Mouse (Mus musculus): ENCODE results near the gene Decr2. TPM values are rescaled to one million over a fixed set of nuclear protein-coding genes. Genes with fewer than 3 reads are reported as not detected.
A peak's percentile ranks its signal among the peaks of the same experiment; 100 is the strongest.
"Not testable (repeated sequence)": the region's sequence is repeated elsewhere in the genome, so short reads cannot be mapped to it uniquely, and the experiment has no call there.

Gene Decr2
- polyA plus RNA-seq, 1 experiment = 28.2 TPM

- Histone ChIP-seq H3K27ac (ENCODE audit: insufficient read depth, low read length) (no peak overlapping the region), H3K4me1 (ENCODE audit: control insufficient read depth, insufficient read depth, low read length) (no peaks in the 10 kb centered on the region), H3K4me3 (ENCODE audit: insufficient read depth, low read length) (peak overlapping the region; percentile 95)
- no peak for TF ChIP-seq CTCF (IDR thresholded peaks at IDR 0.05; ENCODE audit: borderline replicate concordance, insufficient read depth, low read length)
- TF ChIP-seq POLR2A (IDR thresholded peaks at IDR 0.05; ENCODE audit: low read depth, low read length) = no peak
Observed at GRCm38 (mm10) chr17:26124560-26124959, 34.4 kb upstream of the Decr2 start.

DNA sequence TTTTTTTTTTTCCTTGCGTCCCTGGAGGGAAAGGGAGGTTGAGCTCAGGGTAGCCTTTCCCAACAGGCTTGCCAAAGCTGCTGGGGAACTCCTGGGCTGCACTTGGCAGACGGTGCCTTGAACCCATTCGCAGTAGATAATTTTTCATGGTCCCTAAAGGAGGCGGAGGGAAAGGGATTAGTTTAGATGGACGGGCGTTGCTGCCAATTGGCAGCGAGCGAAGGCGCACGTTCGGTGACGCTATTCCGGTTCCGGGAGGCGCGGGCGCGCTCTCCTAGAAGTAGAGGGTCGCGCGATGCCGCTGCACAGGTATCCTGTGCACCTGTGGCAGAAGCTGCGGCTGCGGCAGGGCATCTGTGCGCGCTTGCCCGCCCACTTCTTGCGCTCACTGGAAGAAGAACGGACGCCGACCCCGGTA, 33.1 kb upstream of the Decr2 start, which contains the start of gene Mrpl28:
Mrpl28 (plus strand) TSS at position 234 of the 418 bp plus-strand sequence.
- TF ChIP-seq POLR2A (IDR thresholded peaks at IDR 0.05; ENCODE audit: low read depth, low read length) = peak; percentile 94
- no peak for TF ChIP-seq CTCF (IDR thresholded peaks at IDR 0.05; ENCODE audit: borderline replicate concordance, insufficient read depth, low read length)
- no peak within 1 kb of the TSS for H3K27ac ChIP-seq (ENCODE audit: insufficient read depth, low read length)
- peak within 1 kb of the TSS; percentile 95 for H3K4me3 ChIP-seq (ENCODE audit: insufficient read depth, low read length)
- H3K4me1 ChIP-seq (ENCODE audit: control insufficient read depth, insufficient read depth, low read length) = no peaks in the 10 kb centered on the region

- Histone ChIP-seq H3K27ac (ENCODE audit: insufficient read depth, low read length) (no peak overlapping the region), H3K4me1 (ENCODE audit: control insufficient read depth, insufficient read depth, low read length) (no peaks in the 10 kb centered on the region), H3K4me3 (ENCODE audit: insufficient read depth, low read length) (no peak overlapping the region)
- TF ChIP-seq POLR2A (IDR thresholded peaks at IDR 0.05; ENCODE audit: low read depth, low read length) = no peak
- no peak for TF ChIP-seq CTCF (IDR thresholded peaks at IDR 0.05; ENCODE audit: borderline replicate concordance, insufficient read depth, low read length)
Observed at GRCm38 (mm10) chr17:26122431-26123140, 32.4 kb upstream of the Decr2 start.

DNA sequence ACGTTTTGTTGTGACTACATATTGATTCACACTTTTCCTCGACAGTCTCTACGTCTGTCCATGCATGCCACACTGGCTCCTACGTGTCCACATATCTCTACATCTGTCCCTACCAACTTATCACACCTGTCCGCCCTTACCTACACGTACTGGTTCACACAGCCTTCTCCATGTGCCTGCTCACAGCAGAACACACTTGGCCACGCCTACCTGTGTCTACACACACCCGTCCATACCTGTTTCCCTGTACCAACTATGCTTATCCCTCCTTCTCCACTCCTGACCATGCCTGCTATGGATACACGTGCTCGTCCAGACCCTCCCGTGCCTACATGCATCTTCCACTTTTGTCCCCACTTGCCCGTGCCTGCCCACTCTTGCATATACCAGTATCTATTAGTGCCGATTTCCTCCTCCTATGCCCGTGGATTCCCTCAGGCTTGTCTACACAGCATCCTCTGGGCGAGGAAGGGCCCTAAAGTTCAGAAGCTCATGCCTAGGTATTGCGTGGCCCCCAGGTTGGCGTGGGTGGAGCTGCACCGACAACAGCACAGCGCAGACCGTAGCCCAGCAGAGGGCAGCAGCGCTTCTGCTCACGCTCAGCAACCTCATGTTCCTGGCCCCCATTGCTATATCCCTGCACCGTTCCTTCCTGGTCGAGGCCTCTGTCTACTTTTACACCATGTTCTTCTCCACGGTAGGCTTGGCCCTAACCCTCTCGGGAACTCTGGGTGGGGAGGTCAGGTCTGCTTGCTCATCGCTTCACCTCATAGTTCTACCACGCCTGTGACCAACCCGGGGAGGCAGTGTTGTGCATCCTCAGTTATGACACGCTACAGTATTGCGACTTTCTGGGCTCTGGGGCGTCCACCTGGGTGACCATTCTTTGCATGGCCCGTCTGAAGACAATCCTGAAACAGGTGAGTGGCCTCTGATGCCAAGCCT, 29.9 kb upstream of the Decr2 start:
- no peak for TF ChIP-seq POLR2A (IDR thresholded peaks at IDR 0.05; ENCODE audit: low read depth, low read length)
- TF ChIP-seq CTCF (IDR thresholded peaks at IDR 0.05; ENCODE audit: borderline replicate concordance, insufficient read depth, low read length) = peak; percentile 100
- H3K27ac ChIP-seq (ENCODE audit: insufficient read depth, low read length) = no peak overlapping the region
- no peak overlapping the region for H3K4me3 ChIP-seq (ENCODE audit: insufficient read depth, low read length)
- H3K4me1 ChIP-seq (ENCODE audit: control insufficient read depth, insufficient read depth, low read length) = no peaks in the 10 kb centered on the region

DNA sequence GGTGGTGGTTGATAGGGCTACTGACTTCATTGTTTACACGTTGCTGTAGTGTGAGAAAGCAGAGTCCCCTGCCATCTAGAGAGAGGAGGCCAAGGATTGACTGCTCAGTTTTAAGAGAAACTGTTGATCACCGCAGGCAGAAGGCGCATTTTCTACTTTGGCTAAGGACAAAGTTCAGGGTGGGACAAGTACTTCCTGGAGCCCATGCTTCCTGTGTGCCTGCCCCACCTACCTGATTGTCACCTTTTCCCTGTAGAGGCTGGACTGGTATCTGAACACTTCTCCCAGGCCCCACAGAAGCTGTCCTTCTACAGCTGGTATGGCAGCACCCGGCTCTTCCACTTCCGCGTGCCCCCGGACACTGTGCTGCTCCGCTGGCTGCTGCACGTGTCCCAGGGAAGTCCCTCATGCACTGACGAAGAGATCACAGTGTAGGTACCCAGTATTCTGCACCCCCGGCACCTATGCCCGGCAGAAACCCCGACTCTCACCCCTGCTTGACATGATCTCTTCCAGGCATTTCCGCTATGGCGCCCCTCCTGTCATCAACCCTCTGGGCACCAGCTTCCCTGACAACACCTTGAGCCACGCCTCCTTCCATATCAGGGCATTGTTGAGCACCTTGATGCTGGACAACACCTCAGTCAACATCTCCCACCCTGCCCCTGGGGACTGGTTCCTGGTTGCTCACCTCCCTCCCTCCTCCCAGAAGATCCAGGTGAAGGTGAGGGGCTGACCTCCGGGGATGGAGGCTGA, 26.5 kb upstream of the Decr2 start:
- no peak overlapping the region for H3K4me3 ChIP-seq (ENCODE audit: insufficient read depth, low read length)
- no peak overlapping the region for H3K27ac ChIP-seq (ENCODE audit: insufficient read depth, low read length)
- TF ChIP-seq CTCF (IDR thresholded peaks at IDR 0.05; ENCODE audit: borderline replicate concordance, insufficient read depth, low read length) (no peak), POLR2A (IDR thresholded peaks at IDR 0.05; ENCODE audit: low read depth, low read length) (no peak)
- peaks cover 3% of the 10 kb centered on the region; the same call in 1 of the 2 replicates for H3K4me1 ChIP-seq (ENCODE audit: control insufficient read depth, insufficient read depth, low read length)

DNA sequence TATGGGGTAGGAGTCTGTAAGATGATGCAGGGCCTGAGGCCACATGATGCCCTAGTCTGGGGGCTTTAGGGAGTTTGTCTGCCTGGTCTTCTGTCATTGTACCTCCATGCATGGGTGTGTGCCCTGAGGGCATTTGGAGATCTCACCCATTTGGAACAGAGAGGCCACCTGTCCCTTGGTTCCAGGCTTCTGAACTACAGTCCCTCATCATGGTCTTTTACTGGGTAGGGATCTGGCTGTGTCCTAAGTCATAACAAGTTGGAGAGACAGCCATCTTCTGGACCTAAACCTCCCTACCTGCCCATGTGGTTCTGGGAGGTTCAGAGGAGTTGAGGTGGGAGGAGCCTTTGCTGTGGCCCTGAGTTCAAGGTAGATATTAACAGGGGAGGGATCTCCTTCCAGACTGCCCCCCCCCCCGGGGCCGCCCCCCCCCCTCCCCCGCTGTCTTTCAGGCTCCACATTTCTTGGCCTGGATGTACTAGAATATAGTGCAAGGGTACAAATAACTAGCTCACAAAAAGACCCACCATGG, 25.9 kb upstream of the Decr2 start:
- Histone ChIP-seq H3K4me3 (ENCODE audit: insufficient read depth, low read length) (no peak overlapping the region), H3K4me1 (ENCODE audit: control insufficient read depth, insufficient read depth, low read length) (peaks cover 3% of the 10 kb centered on the region; the same call in 1 of the 2 replicates), H3K27ac (ENCODE audit: insufficient read depth, low read length) (no peak overlapping the region)
- TF ChIP-seq CTCF (IDR thresholded peaks at IDR 0.05; ENCODE audit: borderline replicate concordance, insufficient read depth, low read length) (no peak), POLR2A (IDR thresholded peaks at IDR 0.05; ENCODE audit: low read depth, low read length) (no peak)

DNA sequence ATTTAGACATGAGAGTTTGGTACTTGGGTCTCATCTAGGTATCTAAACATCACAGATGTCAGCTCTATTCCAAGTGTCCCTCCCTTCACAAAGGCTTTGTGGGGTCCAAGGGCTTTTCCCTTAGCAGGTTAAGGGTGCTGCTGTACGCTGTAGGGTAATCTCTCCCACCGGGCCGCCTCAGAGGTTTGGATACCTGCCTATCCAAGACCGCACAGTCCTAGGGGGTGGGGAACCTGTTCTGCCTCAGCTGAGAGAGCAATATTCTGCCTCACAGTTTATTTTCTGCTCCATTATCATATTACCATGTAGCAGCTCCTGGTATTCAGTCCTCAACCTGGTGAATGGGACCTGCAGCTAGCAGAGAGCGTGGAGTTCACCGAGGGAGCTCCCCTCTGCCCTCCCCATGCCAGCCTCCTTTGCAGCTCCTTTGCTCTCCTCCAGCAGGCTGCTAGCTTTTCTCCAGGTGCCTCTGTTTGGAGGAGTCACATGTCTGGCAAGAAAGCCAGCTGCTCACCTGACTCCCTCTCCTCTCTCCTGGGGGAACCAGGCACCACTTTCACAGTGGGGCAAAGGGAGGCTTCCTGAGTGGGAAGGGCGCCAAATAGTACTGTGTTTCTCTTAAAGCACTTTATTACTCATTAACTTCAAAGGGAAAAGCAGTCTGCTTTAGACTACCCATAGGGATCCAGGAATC, 25.2 kb upstream of the Decr2 start:
- Histone ChIP-seq H3K27ac (ENCODE audit: insufficient read depth, low read length) (no peak overlapping the region), H3K4me3 (ENCODE audit: insufficient read depth, low read length) (no peak overlapping the region), H3K4me1 (ENCODE audit: control insufficient read depth, insufficient read depth, low read length) (peaks cover 3% of the 10 kb centered on the region; the same call in 1 of the 2 replicates)
- TF ChIP-seq CTCF (IDR thresholded peaks at IDR 0.05; ENCODE audit: borderline replicate concordance, insufficient read depth, low read length) (no peak), POLR2A (IDR thresholded peaks at IDR 0.05; ENCODE audit: low read depth, low read length) (no peak)

- not testable (repeated sequence) for H3K27ac ChIP-seq (ENCODE audit: insufficient read depth, low read length); H3K4me1 ChIP-seq (ENCODE audit: control insufficient read depth, insufficient read depth, low read length); H3K4me3 ChIP-seq (ENCODE audit: insufficient read depth, low read length)
Observed at GRCm38 (mm10) chr17:26114461-26114860, 24.3 kb upstream of the Decr2 start.

DNA sequence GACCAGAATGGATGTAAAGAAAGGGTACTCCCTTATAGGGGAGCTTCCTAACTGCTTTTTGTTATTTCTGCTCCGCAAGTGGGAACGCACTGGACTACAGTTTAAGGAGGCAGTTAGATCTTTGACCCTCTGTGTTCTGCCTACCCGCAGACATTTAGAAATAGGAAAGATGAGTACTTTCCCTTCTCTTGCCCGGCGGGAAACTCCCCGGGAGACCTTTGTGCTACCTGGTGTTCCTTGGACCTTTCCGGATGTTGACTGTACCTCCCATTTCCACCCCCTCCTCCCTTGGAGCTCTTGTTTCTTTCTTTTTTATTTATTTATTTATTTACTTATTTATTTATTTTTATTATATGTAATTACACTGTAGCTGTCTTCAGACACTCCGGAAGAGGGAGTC, 23.9 kb upstream of the Decr2 start:
- Histone ChIP-seq H3K4me3 (ENCODE audit: insufficient read depth, low read length) (no peak overlapping the region), H3K4me1 (ENCODE audit: control insufficient read depth, insufficient read depth, low read length) (peaks cover 3% of the 10 kb centered on the region; the same call in 1 of the 2 replicates), H3K27ac (ENCODE audit: insufficient read depth, low read length) (no peak overlapping the region)
- TF ChIP-seq CTCF (IDR thresholded peaks at IDR 0.05; ENCODE audit: borderline replicate concordance, insufficient read depth, low read length) (no peak), POLR2A (IDR thresholded peaks at IDR 0.05; ENCODE audit: low read depth, low read length) (no peak)

Data from embryonic fibroblast, embryonic 13.5 days (primary cell).